Mouse (Mus musculus) MEL (cell line): ENCODE data around the gene Mfsd8.

ENCODE experiments used
- CTCF ChIP-seq, 3 experiments: IDR thresholded peaks in 2 of 3; conservative IDR thresholded peaks in 1 of 3; 2 replicates each; pipeline ENCODE4 v1.5.1; 2011 to 2012; ENCODE audit warnings: low read length in 3 of 3, low read depth in 2 of 3, mild to moderate bottlenecking in 2 of 3, improper control_type of control experiment in 1 of 3, inconsistent platforms in 1 of 3, mixed read lengths in 1 of 3, moderate library complexity in 1 of 3; ENCODE audit not compliant: control insufficient read depth in 1 of 3, insufficient read depth in 1 of 3, poor library complexity in 1 of 3, severe bottlenecking in 1 of 3
- EP300 ChIP-seq, 2 experiments: IDR thresholded peaks; 2 replicates each; pipeline ENCODE4 v1.6.1; 2011; ENCODE audit warnings: improper control_type of control experiment in 2 of 2, low read length in 2 of 2, low read depth in 1 of 2, mild to moderate bottlenecking in 1 of 2
- GABPA ChIP-seq: IDR thresholded peaks from 2 replicates; pipeline ENCODE4 v1.6.1; 2012; ENCODE audit warnings: low read depth, mild to moderate bottlenecking, inconsistent platforms, low read length, improper control_type of control experiment, moderate library complexity
- MAX ChIP-seq: IDR thresholded peaks from 2 replicates; pipeline ENCODE4 v1.6.1; 2011; ENCODE audit warnings: low read length, improper control_type of control experiment
- NRF1 ChIP-seq: IDR thresholded peaks from 2 replicates; pipeline ENCODE4 v1.6.1; 2014; ENCODE audit warnings: low read depth, mild to moderate bottlenecking, inconsistent platforms, low read length, improper control_type of control experiment, moderate library complexity; ENCODE audit not compliant: poor library complexity, insufficient read depth, severe bottlenecking
- POLR2A ChIP-seq, 2 experiments: IDR thresholded peaks; 2 replicates each; pipeline ENCODE4 v1.6.1; 2011 to 2012; ENCODE audit warnings: low read length in 2 of 2, mild to moderate bottlenecking in 2 of 2, control low read depth in 1 of 2, improper control_type of control experiment in 1 of 2, low read depth in 1 of 2, moderate library complexity in 1 of 2; ENCODE audit not compliant: control insufficient read depth in 1 of 2, insufficient read depth in 1 of 2, poor library complexity in 1 of 2
- POLR2AphosphoS2 ChIP-seq: IDR thresholded peaks from 2 replicates; pipeline ENCODE4 v1.6.1; 2011; ENCODE audit warnings: low read length, improper control_type of control experiment
- TAL1 ChIP-seq: IDR thresholded peaks from 2 replicates; pipeline ENCODE4 v1.6.1; 2012; ENCODE audit warnings: mild to moderate bottlenecking, inconsistent platforms, low read length, moderate library complexity, mixed read lengths
- ZC3H11A ChIP-seq: IDR thresholded peaks from 2 replicates; pipeline ENCODE4 v1.6.1; 2012; ENCODE audit warnings: low read depth, mild to moderate bottlenecking, inconsistent platforms, low read length, improper control_type of control experiment

- TF ChIP-seq CTCF (IDR thresholded peaks at IDR 0.05 in 2 of 3, conservative IDR thresholded peaks at IDR 0.05 in 1 of 3; ENCODE audit: control insufficient read depth in 1 of 3, insufficient read depth in 1 of 3, low read depth in 2 of 3, low read length in 3 of 3, poor library complexity in 1 of 3, severe bottlenecking in 1 of 3) = no peak
- no peak for TF ChIP-seq POLR2A (IDR thresholded peaks at IDR 0.05; ENCODE audit: control insufficient read depth in 1 of 2, insufficient read depth in 1 of 2, low read depth in 1 of 2, low read length in 2 of 2, poor library complexity in 1 of 2)
- TF ChIP-seq MAX = peak; percentile 21; the same call in 1 of the 2 replicates
- no peak for TF ChIP-seq GABPA
- no peak for TF ChIP-seq EP300 (IDR thresholded peaks at IDR 0.05; ENCODE audit: low read depth in 1 of 2, low read length in 2 of 2)
- TF ChIP-seq TAL1 = no peak
- no peak for TF ChIP-seq ZC3H11A
- no peak for TF ChIP-seq POLR2AphosphoS2
- no peak for TF ChIP-seq NRF1
Measured at GRCm38 (mm10) chr3:40800373-40800823, 46.3 kb downstream of the Mfsd8 start.
